Mouse (Mus musculus): ENCODE measurements around the gene Cfap97d2.

GRCm38 (mm10) chr8:13673215-13673614 lies 32.5 kb upstream of the Cfap97d2 start:
- no peak for TF ChIP-seq CTCF (IDR thresholded peaks at IDR 0.05; ENCODE audit: low read depth, low read length)
- no peak for TF ChIP-seq TAL1 (conservative IDR thresholded peaks at IDR 0.05; ENCODE audit: low read depth, low read length)
- TF ChIP-seq GATA1 (IDR thresholded peaks at IDR 0.05; ENCODE audit: borderline replicate concordance, low read length) = no peak
- no peak for TF ChIP-seq POLR2AphosphoS5 (IDR thresholded peaks at IDR 0.05; ENCODE audit: insufficient replicate concordance, low read depth, low read length)

All from G1E (cell line).